Mouse (Mus musculus) brain, embryonic 14.5 days (tissue): ENCODE measurements around the gene Dip2b. TPM values are rescaled to one million over a fixed set of nuclear protein-coding genes. Genes with fewer than 3 reads are reported as not detected.

Experiments used
- DNase-seq: peaks from one replicate; pipeline ENCODE4 v3.0.0-alpha.2; 2011; ENCODE audit warnings: low read depth
- CTCF ChIP-seq: fragments of 200-500 bp; IDR thresholded peaks from 2 replicates; pipeline ENCODE4 v1.5.1; 2012; ENCODE audit warnings: inconsistent platforms, mild to moderate bottlenecking, moderate library complexity, borderline replicate concordance; ENCODE audit not compliant: insufficient read depth, insufficient read length; ENCODE audit errors: extremely low read depth
- POLR2A ChIP-seq: fragments of 200-500 bp; IDR thresholded peaks from 2 replicates; pipeline ENCODE4 v1.6.1; 2012; ENCODE audit warnings: mild to moderate bottlenecking, inconsistent platforms, borderline replicate concordance; ENCODE audit not compliant: poor library complexity, insufficient read depth, insufficient read length, severe bottlenecking; ENCODE audit errors: extremely low read depth
- polyA plus RNA-seq: library from polyadenylated mRNA; depleted of rRNA; stranded (reverse); fragments of >200 nt; gene quantifications from 2 replicates; pipeline ENCODE4 v1.2.3, GENCODE M21; 2012

Gene Dip2b
- polyA plus RNA-seq, 1 experiment, result 33.7 TPM

DNA sequence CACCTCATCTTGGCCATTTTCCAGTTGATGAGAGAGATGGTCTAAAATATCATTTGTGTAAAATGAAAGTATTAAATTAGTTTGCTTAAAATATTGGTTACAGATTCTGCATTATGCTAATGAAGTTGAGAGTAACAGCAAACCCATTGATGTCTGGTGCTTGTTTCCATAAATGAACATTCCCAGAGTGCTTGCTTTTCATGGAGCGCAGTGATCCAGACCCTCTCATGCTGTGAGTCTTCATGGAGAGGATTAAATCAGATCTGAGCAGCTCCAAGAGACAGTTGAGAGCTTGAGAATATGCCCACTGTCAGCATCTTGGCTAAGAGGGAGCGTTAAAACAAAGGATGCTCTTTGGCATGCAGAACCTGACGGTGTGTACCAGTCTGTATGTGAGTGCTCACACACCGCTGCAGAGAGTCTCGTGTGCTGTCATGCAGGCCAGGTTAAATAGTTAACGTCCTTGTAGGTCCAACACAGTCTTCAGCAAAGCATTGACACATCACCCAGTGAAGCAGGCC, 43.1 kb downstream of the Dip2b start:
- DNase-seq, result peak; percentile 67
- no peak for TF ChIP-seq POLR2A
- TF ChIP-seq CTCF, result no peak

DNA sequence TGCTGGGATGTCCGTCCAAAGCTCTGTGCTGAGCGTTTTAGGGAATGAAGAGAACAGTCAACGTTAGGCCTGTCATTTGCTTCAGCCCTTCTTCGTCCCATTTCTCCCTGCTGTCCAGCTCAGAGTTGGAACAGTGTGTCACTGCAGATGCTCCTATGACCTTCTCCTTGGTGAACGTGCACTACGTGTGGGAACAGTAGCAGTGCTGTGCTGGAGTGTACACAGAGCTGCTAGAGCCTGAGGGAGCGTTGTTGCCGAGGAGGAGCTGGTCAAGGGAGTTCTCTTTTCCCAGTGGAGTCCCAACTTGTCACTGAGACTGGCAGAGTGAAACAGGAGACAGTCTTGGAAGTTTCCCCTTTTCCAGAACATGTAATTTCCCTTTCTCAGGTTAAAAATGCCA, 43.6 kb downstream of the Dip2b start:
- no peak for DNase-seq

DNA sequence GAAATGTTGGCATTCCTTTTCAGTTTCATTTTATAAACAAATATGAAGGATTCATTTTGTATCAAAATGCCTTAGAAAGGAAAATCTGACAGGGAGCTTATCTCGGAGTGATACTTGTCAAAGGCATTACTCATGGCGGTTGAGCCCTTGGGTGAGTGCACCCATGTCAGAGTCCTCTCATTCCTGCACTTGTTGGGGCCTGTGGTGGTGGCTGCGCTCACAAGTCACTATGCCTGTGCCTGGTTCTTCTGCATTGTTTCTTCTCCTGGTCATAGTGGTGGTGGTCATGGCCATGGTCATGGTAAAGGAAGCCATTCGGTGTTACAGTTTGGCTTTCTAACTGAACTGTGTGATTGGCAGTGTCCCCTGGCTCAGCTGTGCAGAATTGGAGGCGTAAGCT, 44.3 kb downstream of the Dip2b start:
- no peak for DNase-seq
- no peak for TF ChIP-seq POLR2A

More for the DNA sequence above, 43.6 kb downstream of the Dip2b start:
- no peak for TF ChIP-seq POLR2A
- no peak for TF ChIP-seq CTCF

DNA sequence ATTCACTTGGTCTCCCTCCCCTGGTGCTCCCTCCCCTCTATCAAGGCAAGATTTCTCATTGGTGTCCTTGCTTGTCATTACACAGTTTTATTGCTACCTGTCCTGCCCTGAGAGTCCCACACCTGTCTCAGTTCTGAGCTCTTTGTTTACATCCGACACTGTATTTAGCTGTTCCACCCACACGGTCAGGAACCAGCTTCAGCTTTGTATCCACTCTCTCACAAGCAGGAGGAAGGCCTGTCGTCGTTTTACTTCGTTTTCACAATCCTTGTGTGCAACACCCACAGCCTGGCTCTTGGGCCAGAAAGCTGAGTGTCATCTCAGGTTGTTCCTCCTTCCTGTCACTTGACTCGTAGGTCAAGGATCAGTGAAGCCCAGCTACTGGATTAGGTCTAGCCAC, 45.4 kb downstream of the Dip2b start:
- TF ChIP-seq POLR2A (no peak), CTCF (no peak)

DNA sequence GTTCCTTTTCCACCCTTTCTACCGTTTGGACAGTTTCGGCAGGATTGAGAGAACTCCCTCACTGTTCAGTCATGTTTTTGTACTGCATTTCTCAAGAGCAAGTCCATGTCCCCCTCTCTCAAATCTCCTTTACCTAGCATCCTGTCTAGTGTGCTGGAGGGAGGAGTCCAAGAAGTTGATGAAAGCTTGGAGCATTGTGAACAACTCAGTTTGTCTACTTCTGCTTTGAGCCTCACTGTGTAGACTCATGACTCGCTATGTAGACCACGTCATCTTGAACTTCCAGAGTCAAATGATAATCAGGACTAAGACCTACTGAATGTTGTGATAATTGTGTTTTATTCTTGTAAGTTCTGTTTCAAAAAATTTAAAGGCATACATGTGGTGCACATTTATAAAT, 46.4 kb downstream of the Dip2b start:
- no peak for TF ChIP-seq CTCF
- no peak for TF ChIP-seq POLR2A
- DNase-seq, result no peak

More for the DNA sequence above, 45.4 kb downstream of the Dip2b start:
- DNase-seq, result no peak

DNA sequence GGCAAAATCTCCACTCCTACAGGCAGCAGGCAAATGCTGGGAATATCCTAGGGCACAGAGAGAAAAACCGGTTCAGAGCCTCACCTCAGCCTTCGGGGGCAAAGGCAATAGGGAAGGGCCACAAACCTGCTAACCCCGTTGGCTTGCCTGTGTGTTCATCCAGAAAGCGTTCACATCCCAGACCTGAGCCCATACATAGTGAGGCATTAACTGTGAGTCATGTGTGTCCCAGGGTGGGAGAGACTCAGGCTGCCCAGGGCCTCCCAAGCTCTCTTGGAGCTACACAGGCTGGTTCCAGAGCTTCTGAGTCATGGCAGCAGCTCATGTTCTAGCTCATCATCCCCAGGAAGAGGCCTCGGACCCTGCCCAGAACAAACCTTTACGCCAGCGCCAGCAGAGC, 49.6 kb downstream of the Dip2b start:
- DNase-seq, result no peak
- no peak for TF ChIP-seq POLR2A
- TF ChIP-seq CTCF, result no peak

DNA sequence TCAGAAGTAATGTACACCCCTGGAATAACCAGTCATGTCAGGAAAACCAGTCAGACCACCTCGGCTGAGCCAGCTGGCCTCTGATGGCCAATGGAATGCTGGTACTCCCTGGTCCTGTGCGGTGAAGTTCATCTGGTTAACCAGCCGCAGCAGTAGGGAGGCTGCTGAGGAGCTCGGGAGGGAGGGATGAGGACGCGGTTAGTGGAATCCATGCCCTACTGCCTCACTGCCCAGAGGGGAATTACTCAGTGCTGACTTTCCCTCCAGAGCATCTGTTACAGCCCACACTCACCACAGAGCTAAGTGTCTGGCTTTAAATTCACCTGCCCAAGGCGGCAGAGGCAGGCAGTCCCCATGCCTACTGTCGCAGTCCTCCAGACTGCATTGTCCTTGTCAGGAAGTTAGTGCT, 51.2 kb downstream of the Dip2b start:
- TF ChIP-seq POLR2A, result no peak
- no peak for TF ChIP-seq CTCF
- peak; percentile 32 for DNase-seq

DNA sequence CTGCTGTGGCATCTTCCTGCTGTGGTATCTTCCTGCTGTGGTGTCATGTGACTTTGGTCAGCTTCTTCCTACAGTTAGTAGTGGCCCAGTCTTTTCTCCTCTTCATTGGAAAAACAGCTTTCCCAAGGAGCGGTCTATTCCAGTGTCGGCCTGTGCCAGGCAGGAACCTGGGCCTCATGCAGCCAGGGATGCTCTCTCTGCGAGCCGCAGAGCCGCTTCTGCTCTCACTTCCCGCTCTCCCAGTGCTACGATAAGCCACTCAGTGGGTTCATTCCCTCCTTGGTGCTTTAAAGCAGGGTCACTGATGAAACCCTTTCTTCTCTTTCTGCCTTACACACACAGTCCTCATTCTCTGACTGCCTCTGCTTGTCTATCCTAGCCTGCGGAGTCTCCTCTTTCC, 53.4 kb downstream of the Dip2b start:
- no peak for DNase-seq
- TF ChIP-seq POLR2A (no peak), CTCF (no peak)

DNA sequence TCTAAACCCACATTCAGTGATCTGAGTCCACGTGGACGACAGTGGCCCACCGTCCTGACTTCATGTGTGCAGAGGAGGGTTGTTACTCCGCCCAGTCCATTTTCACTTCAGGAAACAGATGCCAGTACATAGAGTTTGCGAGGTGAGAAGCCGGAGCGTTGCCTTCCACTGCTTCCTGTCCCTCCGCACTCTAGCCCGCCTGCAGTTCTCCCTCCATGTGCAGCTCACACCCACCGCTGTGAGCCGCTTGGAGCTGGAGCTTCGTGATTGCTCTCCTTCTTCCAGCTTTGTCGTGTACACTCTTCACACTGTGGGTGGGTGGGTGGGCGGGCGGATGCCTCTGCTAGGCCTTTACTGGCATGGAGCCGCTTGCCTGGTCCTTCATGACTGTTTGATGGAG, 53.8 kb downstream of the Dip2b start:
- TF ChIP-seq CTCF (no peak), POLR2A (no peak)
- DNase-seq, result peak; percentile 37

DNA sequence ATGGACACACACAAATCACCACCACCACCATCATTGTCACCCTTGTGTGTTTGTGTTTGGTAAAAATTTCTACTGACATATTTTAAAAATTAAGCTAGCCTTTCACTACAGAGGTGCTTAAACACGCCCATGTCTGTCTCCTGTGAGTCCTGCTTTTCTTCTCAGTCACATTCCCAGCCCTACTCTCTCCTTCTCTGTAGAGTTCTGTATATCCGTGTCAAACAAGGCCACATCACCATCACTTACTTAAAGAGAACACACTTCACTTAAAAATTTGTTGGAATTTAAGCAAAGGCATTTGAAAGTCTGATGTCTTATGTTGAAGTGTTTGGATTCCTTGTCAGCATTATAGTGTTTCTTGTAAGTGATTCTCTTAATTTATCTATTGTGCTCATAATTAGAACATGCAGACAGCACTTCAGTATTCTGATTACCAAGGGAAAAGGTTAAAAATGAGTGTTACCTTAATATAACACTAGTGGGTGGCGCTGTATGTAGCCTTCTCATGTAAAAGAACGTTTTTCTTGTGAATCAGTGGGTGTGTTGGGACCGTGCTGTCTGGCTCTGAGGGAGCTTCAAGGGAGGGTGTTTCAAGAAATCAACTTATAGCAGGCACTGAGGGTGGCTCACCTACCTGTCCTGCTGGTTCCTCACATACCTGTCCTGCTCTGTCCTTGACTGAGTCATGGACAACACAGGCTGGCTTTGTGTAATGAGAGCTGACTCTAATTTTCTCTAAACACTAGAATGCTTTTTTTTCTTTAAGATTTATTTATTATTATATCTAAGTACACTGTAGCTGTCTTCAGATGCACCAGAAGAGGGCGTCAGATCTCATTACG, 58.3 kb downstream of the Dip2b start:
- TF ChIP-seq POLR2A, result no peak
- no peak for DNase-seq

DNA sequence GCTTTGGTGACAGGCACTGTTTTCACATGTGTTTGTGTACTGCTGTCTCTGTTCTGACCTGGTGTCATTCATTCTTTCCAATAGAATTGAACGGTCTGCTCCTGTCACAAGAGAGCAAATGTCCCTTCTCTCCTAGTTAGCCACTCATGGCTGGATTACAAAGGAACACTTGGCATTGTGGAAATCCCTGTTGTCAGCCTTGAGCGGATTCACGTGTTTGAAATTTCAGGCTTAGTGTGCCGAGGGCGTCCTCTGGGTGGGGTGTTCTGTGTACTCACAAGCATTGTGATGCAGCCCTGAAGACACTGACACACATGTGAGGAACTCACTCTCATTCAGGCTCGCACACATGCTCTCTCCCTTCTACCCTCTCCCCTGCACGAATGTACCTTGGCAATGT, 61.9 kb downstream of the Dip2b start:
- TF ChIP-seq CTCF (no peak), POLR2A (no peak)
- peak; percentile 23 for DNase-seq

DNA sequence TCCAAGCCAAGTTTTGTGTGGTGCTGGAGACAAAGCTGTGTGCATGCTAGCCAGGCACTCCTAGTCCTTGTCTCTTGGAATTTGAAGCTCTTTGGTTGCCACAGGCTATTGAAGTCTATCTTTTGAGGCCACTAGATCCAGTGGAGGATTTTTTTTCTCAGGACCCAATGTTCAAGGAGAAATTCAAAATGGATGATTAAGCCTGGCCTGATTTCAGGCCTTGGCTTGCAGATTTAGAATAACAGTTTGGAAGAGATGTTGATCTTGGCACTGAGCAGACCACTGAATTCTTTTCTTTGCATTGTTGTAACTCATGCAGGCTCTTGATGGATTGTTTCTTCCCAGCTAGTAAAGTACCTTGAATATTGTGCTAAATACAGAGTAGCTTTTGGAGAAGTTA, 62.7 kb downstream of the Dip2b start:
- no peak for DNase-seq
- TF ChIP-seq CTCF, result no peak
- TF ChIP-seq POLR2A, result no peak
